Mouse (Mus musculus) sigmoid colon, adult 10 weeks (tissue): ENCODE data around the gene Rbm15. TPM values are rescaled to one million over a fixed set of nuclear protein-coding genes. Genes with fewer than 3 reads are reported as not detected.

Source experiments
- polyA plus RNA-seq: library from polyadenylated mRNA; stranded (reverse); fragments of 350-450 nt; fragmentation: Illumina TruSeq; extraction: RNeasy Lipid Tissue Mini Kit (QIAGEN cat#74804); gene quantifications from one replicate; pipeline ENCODE4 v1.2.3, GENCODE M21; 2014; ENCODE audit warnings: low read depth, low replicate concordance

Gene Rbm15
- polyA plus RNA-seq: 14.7 TPM

GRCm38 (mm10) chr3:107333381-107334201 lies at the start of gene Rbm15:
Gene Rbm15, minus strand, starts transcription at chr3:107333673.

GRCm38 (mm10) chr3:107290764-107291381 lies 42.6 kb downstream of the Rbm15 start, which contains the start of gene Slc16a4:
Gene Slc16a4, plus strand, starts transcription at chr3:107291230.

GRCm38 (mm10) chr3:107278479-107279269 lies 54.8 kb downstream of the Rbm15 start, which contains the start of gene Lamtor5:
Gene Lamtor5, plus strand, starts transcription at chr3:107278858.

Other genes with a start within 250 kb of the Rbm15 start
- 5.3 TPM for gene Kcna2, start 232.5 kb downstream of the Rbm15 start, polyA plus RNA-seq
- not detected for gene Kcna10, start 150.6 kb downstream of the Rbm15 start, polyA plus RNA-seq
- gene Cym, start 111.9 kb downstream of the Rbm15 start, polyA plus RNA-seq: not detected
- not detected for gene A630076J17Rik, start 103.1 kb downstream of the Rbm15 start, polyA plus RNA-seq
- 0.13 TPM for gene Prok1, start 94.0 kb downstream of the Rbm15 start, polyA plus RNA-seq
- gene Lamtor5, start 54.8 kb downstream of the Rbm15 start, polyA plus RNA-seq: 137 TPM
- 1.4 TPM for gene Slc16a4, start 42.4 kb downstream of the Rbm15 start, polyA plus RNA-seq
- gene Kcnc4, start 125.9 kb upstream of the Rbm15 start, polyA plus RNA-seq: 0.16 TPM
- gene Slc6a17, start 184.3 kb upstream of the Rbm15 start, polyA plus RNA-seq: 3.7 TPM
- gene Ubl4b, start 221.4 kb upstream of the Rbm15 start, polyA plus RNA-seq: not detected